Mouse (Mus musculus): ENCODE results near the gene Dnah6.
A peak's percentile ranks its signal among the peaks of the same experiment; 100 is the strongest.

The Dnah6 gene

GRCm38 (mm10) chr6:73221189-73221957 lies at the start of gene Dnah6:
TSS of gene Dnah6 (minus strand) at chr6:73221651.
- DNase-seq (ENCODE audit: low spot score), result peak; percentile 84

- no peak for DNase-seq (ENCODE audit: low spot score)
These were observed 47.9 kb upstream of the Dnah6 start for GRCm38 (mm10) chr6:73269374-73269773.

- no peak for DNase-seq (ENCODE audit: low spot score)
These were observed 46.4 kb upstream of the Dnah6 start for GRCm38 (mm10) chr6:73267738-73268311.

- no peak for DNase-seq (ENCODE audit: low spot score)
These were observed 43.4 kb upstream of the Dnah6 start for GRCm38 (mm10) chr6:73264801-73265200.

DNA sequence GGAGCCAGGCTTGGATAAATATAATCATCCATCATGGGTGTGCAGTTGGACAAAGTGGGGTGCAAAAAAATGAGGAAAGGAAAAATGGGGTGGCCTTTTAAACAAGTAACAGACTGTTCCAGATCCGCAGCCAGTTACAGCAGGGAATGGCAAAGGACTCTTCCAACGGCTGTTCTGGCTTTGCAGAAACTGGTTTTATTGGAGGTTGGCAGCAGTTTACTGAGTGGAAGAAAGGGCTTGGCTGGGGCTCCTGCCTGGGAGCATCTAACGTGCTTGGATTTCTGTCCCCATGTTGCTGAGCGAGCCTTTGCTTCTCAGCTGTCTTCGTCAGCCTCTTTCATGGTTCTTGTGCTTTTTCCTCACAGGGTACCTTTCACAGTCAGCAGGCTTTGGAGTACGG lies 38.7 kb upstream of the Dnah6 start:
- no peak for DNase-seq (ENCODE audit: low spot score)

DNA sequence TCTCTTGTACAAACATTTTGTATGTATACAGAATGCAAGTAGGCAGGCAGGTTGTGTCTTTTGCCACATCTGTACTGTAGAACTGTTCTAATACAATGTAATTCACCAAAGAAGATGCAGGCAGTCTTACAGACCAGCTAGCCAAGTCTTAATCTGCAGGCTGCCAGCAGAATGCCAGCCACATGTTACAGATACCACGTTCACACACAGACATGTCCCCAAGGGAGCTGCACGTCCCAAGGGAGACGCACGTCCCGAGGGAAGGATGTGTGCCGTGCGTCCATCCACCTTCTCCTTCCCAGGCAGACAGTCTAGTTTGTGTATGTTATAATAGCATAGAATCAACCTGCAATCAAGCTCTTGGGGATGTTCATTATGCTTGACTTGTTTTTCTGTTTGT lies 35.6 kb upstream of the Dnah6 start:
- no peak for DNase-seq (ENCODE audit: low spot score)

DNA sequence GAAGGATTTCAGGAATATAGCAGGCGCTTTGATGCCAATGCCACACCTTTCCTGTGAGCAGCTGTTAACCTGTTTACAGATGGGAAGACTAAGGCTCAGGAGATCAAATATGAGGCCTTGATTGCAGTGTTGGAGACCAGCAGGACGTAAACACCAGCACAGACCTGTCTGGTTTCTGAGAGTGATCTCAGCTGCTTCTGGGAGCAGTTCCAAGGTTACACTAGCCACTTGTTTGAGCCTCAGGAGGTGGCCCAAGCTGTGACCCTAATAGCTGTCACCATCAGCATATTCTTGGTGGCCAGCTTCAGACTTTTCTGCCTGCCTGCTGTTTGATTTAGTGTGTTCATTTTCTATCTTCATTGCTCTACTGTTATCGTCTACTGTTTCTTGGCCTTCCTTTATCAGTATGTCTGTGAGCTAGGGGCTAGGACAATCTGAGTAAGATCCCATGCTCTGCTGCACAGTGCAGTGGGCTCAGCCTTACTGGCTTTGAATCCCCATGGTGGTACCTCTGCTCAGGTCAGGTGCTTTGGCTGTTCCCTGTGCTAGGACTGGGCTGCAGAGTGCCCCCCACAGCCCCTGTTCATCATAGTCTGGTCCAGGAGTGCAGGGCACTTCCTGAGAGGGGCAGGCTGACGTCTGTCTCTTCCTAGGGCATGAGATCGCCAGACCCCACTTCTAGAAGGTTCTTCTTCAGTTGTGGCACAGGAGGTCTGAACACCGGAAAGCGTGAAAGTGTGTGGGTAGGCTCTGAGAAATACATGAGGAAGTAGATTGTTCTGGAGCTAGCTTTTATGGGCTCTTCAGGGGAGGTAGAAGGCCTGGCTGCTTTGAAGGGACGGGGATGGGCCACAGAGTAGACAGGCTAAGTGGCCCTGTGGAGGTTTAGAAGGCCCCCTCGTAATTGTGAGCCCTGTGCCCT lies 33.1 kb upstream of the Dnah6 start:
- DNase-seq (ENCODE audit: low spot score), result no peak

- no peak for DNase-seq (ENCODE audit: low spot score)
These were observed 32.1 kb upstream of the Dnah6 start for GRCm38 (mm10) chr6:73253584-73253983.

- no peak for DNase-seq (ENCODE audit: low spot score)
These were observed 31.6 kb upstream of the Dnah6 start for GRCm38 (mm10) chr6:73253006-73253405.

DNA sequence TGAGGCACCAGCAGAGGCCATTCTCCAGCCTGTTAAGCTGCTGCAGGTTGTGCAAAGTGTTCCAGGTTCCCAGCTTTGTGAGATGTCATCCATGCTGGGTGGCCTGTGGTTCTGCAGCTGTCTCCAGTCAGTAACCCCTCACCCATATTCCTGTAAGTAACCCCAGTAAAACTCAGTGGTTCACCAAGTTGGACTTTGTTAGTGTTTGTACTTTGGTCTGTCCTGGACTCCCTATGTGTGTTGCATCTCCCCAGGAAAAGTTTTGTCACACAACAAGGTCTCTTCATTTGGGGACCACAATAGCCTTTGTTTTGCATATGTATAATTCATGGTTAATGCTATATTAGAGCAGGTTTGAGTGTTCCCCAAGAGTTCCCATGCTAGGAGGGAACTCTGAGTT lies 30.9 kb upstream of the Dnah6 start:
- DNase-seq (ENCODE audit: low spot score), result no peak

DNA sequence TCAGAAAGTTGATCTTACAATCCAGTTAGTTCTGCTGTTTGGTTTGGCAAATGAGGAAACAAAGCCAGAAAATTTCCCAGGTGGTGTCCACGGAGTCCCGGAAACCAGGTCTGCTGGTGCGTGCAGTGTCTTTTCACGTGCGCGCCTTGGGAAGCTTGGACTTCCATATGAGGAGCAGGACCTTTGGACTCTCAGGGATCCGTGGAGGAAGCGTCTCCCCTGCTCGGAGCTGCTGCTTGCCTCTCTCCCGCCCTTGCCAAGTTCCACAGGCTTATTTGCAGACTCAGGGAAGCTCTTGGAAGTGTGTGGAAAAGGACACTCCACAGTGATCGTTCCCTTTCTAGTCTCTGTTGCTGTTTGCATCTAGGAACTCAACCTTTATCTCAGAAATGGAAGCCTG lies 29.9 kb upstream of the Dnah6 start:
- DNase-seq (ENCODE audit: low spot score), result no peak

DNA sequence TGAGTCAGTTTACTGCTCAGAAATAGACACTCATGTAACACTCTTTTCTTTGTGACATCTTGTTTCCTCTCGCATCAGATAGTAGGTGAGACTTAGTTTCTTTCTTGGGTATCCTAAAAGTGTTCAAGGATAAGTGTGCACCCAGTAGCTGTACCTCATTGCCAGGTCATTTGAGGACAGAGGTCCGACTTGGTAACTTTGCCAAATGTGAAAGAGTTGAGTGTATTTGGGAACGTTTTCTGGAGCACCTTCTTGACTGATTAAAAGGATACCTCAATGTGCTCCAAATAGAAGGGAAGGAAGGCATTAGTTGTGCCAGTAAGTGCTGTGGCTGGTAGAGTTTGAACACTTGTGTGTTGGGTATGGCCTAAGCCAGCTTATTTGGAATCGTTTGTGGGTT lies 28.4 kb upstream of the Dnah6 start:
- DNase-seq (ENCODE audit: low spot score), result no peak

DNA sequence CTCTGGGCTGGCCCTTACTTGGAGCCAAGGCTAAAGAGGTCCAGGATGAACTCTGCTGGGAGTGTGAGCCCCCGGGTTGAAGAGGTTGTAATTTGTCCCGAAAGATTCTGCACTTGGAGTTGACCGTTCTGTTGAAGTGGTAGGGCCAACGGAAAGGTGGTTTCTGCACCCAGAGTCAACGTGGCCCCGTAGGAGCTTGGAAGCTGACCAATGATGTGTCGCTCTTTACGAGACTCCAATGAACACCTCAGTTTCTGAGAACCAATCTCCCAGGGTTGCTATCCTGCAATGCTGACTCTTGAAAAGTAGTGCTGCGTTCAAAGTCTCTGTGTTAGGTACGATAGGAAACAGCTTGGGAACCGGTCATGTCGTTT lies 27.6 kb upstream of the Dnah6 start:
- DNase-seq (ENCODE audit: low spot score), result no peak

- DNase-seq (ENCODE audit: low spot score), result peak; percentile 84
These were observed 27.0 kb upstream of the Dnah6 start, which contains the start of gene Suclg1 for GRCm38 (mm10) chr6:73248237-73249048. TSS of gene Suclg1 (plus strand) at chr6:73248382.

GRCm38 (mm10) chr6:73247452-73247851 lies 26.0 kb upstream of the Dnah6 start:
- no peak for DNase-seq (ENCODE audit: low spot score)

- DNase-seq (ENCODE audit: low spot score), result no peak
These were observed 25.4 kb upstream of the Dnah6 start for GRCm38 (mm10) chr6:73246821-73247220.

DNA sequence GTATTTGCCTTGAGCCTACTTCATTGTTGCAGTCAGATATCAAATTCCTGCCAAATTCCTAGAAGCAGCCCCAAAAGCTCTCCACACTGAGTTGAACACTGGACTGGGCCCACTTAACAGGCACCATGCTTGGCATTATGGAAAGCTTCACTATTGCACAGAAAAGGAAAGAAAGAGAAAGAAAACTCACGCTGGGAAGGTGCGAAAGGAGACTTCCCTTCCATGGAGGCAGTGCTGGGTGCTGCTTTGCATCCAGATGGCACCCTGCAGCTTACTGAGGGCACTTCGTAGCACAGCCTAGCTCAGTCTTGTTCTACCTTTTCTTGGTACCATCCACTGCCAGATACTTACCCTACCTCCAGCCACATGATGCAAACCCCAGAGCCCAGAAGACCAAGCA lies 14.2 kb upstream of the Dnah6 start:
- no peak for DNase-seq (ENCODE audit: low spot score)

- DNase-seq (ENCODE audit: low spot score), result no peak
These were observed 12.9 kb upstream of the Dnah6 start for GRCm38 (mm10) chr6:73234302-73234900.

DNA sequence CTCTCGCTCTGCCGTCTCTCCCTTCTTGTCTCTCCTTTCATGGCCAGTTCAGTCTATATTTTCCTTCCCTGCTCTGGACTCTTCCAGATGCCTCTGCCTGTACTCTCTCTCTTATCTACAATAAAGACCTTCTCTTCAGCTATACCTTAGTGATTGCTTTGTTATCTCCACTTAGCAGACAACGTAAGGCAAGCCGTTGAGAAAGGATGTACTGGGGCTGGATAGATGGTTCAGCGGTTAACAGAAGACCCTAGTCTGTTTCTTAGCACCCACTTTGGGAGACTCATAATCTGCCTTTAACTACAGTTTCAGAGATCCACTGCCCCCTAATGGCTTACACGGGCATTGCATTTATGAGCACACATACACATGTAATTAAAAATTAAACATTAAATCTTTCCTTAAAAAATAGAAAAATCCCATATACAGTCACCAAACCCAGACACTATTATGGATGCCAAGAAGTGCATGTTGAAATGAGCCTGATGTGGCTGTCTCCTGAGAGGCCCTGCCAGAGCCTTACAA lies 11.8 kb upstream of the Dnah6 start:
- DNase-seq (ENCODE audit: low spot score), result no peak

DNA sequence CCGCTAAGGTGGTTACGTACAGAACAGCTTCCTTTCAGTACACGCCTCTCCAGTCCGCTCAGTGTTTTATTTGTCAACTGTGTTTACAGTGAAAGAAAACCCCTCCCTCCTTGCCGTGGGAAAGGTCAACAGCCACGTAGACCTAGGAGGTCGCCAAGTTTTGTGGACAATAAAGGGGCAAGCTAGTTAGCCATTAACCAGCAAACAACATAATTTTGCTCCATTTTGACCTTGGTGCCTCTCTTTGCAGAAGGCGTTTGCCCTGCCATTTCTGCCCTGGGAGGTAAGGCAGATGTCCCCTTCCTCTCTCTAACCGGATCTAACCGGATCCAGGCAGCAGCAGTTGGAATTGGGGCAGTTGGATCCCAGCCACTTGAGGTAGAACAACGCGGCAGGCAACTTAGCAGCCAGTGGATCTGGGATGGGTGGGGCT lies 10.7 kb upstream of the Dnah6 start:
- DNase-seq (ENCODE audit: low spot score), result no peak

DNA sequence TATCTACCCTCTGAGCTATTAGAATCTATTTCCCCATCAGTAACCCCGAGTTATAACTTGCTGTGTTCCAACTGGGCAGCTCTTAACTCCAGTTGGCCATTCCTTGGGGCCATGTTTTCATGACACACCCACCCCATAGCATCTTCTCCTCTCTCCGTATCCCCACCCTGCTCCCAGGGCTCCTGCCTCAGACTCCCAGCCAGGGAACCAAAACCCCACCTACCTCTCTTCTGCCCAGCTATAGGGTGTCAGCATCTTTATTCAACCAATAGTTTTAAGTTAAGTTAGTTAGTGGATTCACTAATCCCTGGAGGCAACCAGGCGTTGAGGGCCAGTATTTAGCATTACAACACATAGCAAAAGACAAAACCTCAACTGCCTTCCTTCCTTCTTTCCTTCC lies 7.4 kb upstream of the Dnah6 start:
- no peak for DNase-seq (ENCODE audit: low spot score)
